Mouse (Mus musculus) liver, adult 2 months (tissue): ENCODE results near the gene Mmab. TPM values are rescaled to one million over a fixed set of nuclear protein-coding genes. Genes with fewer than 3 reads are reported as not detected.

Experiments used
- DNase-seq: peaks from one replicate; pipeline ENCODE4 v3.0.0-alpha.2; 2011; ENCODE audit warnings: low read depth, low spot score; ENCODE audit errors: extremely low read depth
- H3K27ac ChIP-seq: fragments of 200-500 bp; replicated peaks from 2 replicates; pipeline ENCODE4 v1.5.1; 2012; ENCODE audit warnings: low read depth, mild to moderate bottlenecking, control low read depth, inconsistent platforms, low read length; ENCODE audit not compliant: insufficient read depth
- H3K27me3 ChIP-seq: fragments of 200-500 bp; 2 replicates; pipeline ENCODE4 v1.6.1; 2012; ENCODE audit warnings: mild to moderate bottlenecking, moderate library complexity, low read length, inconsistent platforms; ENCODE audit not compliant: control insufficient read depth, insufficient read depth
- H3K36me3 ChIP-seq: fragments of 200-500 bp; 2 replicates; pipeline ENCODE4 v1.6.1; 2012; ENCODE audit warnings: low read length, inconsistent platforms; ENCODE audit not compliant: control insufficient read depth, insufficient read depth
- H3K4me1 ChIP-seq: fragments of 200-500 bp; 2 replicates; pipeline ENCODE4 v1.6.1; 2011; ENCODE audit warnings: low read length; ENCODE audit not compliant: control insufficient read depth, insufficient read depth
- H3K4me3 ChIP-seq: fragments of 200-500 bp; 2 replicates; pipeline ENCODE4 v1.5.1; 2011; ENCODE audit warnings: low read depth, mild to moderate bottlenecking, control low read depth, low read length, moderate library complexity; ENCODE audit not compliant: insufficient read depth
- H3K79me2 ChIP-seq: fragments of 200-500 bp; 2 replicates; pipeline ENCODE4 v1.6.1; 2012; ENCODE audit warnings: inconsistent platforms, mild to moderate bottlenecking, low read length, moderate library complexity; ENCODE audit not compliant: control insufficient read depth, insufficient read depth
- H3K9ac ChIP-seq: fragments of 200-500 bp; 2 replicates; pipeline ENCODE4 v1.6.1; 2012; ENCODE audit warnings: low read depth, mild to moderate bottlenecking, control low read depth, inconsistent platforms, low read length
- CTCF ChIP-seq: fragments of 200-500 bp; IDR thresholded peaks from 2 replicates; pipeline ENCODE4 v1.5.1; 2011; ENCODE audit warnings: low read depth, low read length, control low read depth
- POLR2A ChIP-seq: fragments of 200-500 bp; IDR thresholded peaks from 2 replicates; pipeline ENCODE4 v1.6.1; 2011; ENCODE audit warnings: low read length, control low read depth; ENCODE audit not compliant: insufficient read depth; ENCODE audit errors: extremely low read depth
- WGBS: fragments of 180-500 bp; shearing (Covaris S2); methylation state at CpG from one replicate; pipeline ENCODE4 v1.1.7; 2018; 5-methylcytosine and 5-hydroxymethylcytosine counted together
- polyA plus RNA-seq: library from polyadenylated mRNA; depleted of rRNA; stranded (reverse); fragments of >200 nt; gene quantifications from 2 replicates; pipeline ENCODE4 v1.2.3, GENCODE M21; 2012
- total RNA-seq: library from RNA; depleted of rRNA; stranded (reverse); fragments of >200 nt; gene quantifications from 2 replicates; pipeline ENCODE4 v1.2.3, GENCODE M21; 2014

Gene Mmab
- total and polyA plus RNA-seq, 2 experiments: 14.5 to 22.4 TPM

GRCm38 (mm10) chr5:114444368-114444692 lies 470 bp upstream of the Mmab start:
- no peak for DNase-seq
- WGBS: under 1% methylated on average over 21 of the region's 21 CpGs
- peak overlapping the region; percentile 65 for H3K4me3 ChIP-seq
- H3K4me1 ChIP-seq: peaks cover 6% of the 10 kb centered on the region
- H3K36me3 ChIP-seq: no peaks in the 10 kb centered on the region
- H3K9ac ChIP-seq: peak overlapping the region; percentile 72
- TF ChIP-seq CTCF (no peak), POLR2A (peak; percentile 86; the same call in 1 of the 2 replicates)
- no peaks in the 10 kb centered on the region for H3K27me3 ChIP-seq
- H3K27ac ChIP-seq: peak overlapping the region; percentile 30
- H3K79me2 ChIP-seq: no peaks in the 10 kb centered on the region

DNA sequence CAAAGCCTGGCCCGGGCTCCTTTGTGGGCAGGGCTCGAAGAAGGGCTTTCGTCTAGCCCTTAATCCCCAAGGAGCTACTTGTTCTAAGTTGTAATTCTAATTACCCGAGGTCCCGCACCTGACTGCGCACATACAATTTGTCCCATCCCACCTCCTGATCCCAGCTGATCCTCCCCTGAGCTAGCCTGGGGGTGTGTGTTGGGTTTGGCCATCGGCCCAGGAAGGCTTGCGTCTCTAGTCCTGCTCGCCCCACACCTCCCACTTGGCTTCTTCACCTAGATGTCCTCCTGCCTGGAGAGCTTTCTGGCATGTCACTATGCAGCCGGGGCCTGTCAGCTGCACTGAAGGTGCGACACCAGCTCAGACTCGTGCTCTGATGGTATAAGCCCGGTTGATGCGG lies 8.3 kb downstream of the Mmab start:
- H3K79me2 ChIP-seq: no peaks in the 10 kb centered on the region
- H3K36me3 ChIP-seq: peaks cover 9% of the 10 kb centered on the region; the same call in 1 of the 2 replicates
- no peaks in the 10 kb centered on the region for H3K4me1 ChIP-seq
- 76% methylated on average over 14 of the region's 14 CpGs for WGBS
- H3K4me3 ChIP-seq: no peak overlapping the region
- no peak overlapping the region for H3K9ac ChIP-seq
- H3K27me3 ChIP-seq: no peaks in the 10 kb centered on the region
- H3K27ac ChIP-seq: no peak overlapping the region
- no peak for DNase-seq
- TF ChIP-seq POLR2A (no peak), CTCF (no peak)

DNA sequence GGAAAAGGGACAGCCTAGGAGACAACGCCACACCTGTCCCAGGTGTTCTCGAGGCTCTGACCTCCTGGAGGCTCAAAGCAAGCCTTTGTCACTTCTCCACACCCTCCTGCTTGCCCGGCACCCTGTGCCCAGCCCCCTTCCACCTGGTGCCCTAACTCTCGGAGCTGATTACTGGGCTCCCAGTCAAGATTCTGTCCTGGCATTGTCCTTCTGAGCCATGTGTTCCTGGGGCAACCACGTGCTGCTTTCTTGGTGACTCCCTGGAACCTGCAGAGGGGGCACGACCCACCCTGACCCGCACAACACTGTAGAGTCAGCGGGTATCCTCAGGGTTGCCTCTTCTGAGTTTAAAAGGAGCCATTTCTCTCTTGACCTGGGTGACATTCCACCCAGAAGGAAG lies 9.5 kb downstream of the Mmab start:
- H3K36me3 ChIP-seq: peaks cover 9% of the 10 kb centered on the region; the same call in 1 of the 2 replicates
- H3K27me3 ChIP-seq: no peaks in the 10 kb centered on the region
- H3K4me3 ChIP-seq: no peak overlapping the region
- no peak for DNase-seq
- TF ChIP-seq CTCF (no peak), POLR2A (no peak)
- H3K4me1 ChIP-seq: no peaks in the 10 kb centered on the region
- H3K9ac ChIP-seq: no peak overlapping the region
- H3K79me2 ChIP-seq: no peaks in the 10 kb centered on the region
- H3K27ac ChIP-seq: no peak overlapping the region
- WGBS: 92% methylated on average over 8 of the region's 8 CpGs

DNA sequence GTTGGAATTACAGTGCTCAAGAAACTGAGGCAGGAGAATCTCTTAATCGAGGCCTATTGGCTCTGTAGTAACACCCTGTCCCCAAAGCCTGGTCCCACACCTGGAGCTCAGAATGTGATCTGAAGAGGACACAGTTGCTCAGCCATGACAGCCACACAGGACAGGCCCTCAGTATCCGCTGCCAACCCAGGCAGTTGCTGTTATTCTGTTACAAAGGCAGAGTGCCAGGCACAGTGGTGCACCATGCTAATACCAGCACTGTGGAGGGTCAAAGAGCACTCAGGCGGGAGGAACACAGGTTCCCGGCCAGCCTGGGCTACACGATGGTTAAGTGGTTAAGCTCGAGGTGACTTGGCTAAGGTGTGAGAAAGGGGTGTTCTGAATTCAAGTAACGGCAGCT lies 14.1 kb downstream of the Mmab start:
- Histone ChIP-seq H3K9ac (no peak overlapping the region), H3K4me3 (no peak overlapping the region), H3K27me3 (no peaks in the 10 kb centered on the region), H3K27ac (no peak overlapping the region), H3K79me2 (no peaks in the 10 kb centered on the region), H3K4me1 (peaks cover 4% of the 10 kb centered on the region; the same call in 1 of the 2 replicates), H3K36me3 (no peaks in the 10 kb centered on the region)
- TF ChIP-seq POLR2A: no peak
- no peak for TF ChIP-seq CTCF
- WGBS: 44% methylated on average over 7 of the region's 7 CpGs
- peak; percentile 62 for DNase-seq

DNA sequence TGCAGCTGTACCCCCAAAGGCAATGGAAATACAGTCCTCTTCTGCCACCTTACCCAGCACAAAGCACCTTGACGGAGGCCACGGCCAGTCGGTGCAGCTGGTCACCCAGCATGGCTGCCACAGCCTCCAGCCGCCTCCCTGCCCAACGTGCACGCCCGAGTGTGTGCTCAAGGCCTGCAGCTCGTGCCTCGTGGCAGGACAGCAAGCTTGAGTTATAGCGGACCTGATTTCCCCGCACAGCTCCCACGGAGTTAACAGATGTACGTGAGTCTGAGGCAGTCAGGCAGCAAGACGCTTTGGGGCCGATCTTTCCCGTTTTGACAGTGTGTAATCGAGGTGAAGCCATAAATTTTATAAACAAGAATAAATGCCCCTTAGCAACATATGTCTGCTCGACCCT lies 15.2 kb downstream of the Mmab start:
- TF ChIP-seq CTCF (no peak), POLR2A (no peak)
- Histone ChIP-seq H3K4me3 (no peak overlapping the region), H3K27me3 (no peaks in the 10 kb centered on the region), H3K4me1 (peaks cover 4% of the 10 kb centered on the region; the same call in 1 of the 2 replicates), H3K27ac (no peak overlapping the region), H3K79me2 (no peaks in the 10 kb centered on the region), H3K9ac (no peak overlapping the region), H3K36me3 (no peaks in the 10 kb centered on the region)
- 81% methylated on average over 18 of the region's 18 CpGs for WGBS
- no peak for DNase-seq

GRCm38 (mm10) chr5:114426732-114427131 lies 17.1 kb downstream of the Mmab start:
- no peaks in the 10 kb centered on the region for H3K36me3 ChIP-seq
- H3K4me3 ChIP-seq: no peak overlapping the region
- WGBS: 44% methylated on average over 6 of the region's 6 CpGs
- H3K79me2 ChIP-seq: no peaks in the 10 kb centered on the region
- TF ChIP-seq POLR2A (no peak), CTCF (no peak)
- no peaks in the 10 kb centered on the region for H3K27me3 ChIP-seq
- no peak for DNase-seq
- no peak overlapping the region for H3K9ac ChIP-seq
- H3K27ac ChIP-seq: no peak overlapping the region
- H3K4me1 ChIP-seq: peaks cover 11% of the 10 kb centered on the region
